Mouse (Mus musculus): ENCODE data around the gene Etnk2. TPM values are rescaled to one million over a fixed set of nuclear protein-coding genes. Genes with fewer than 3 reads are reported as not detected.
"Not testable (repeated sequence)": the region's sequence is repeated elsewhere in the genome, so short reads cannot be mapped to it uniquely, and the experiment has no call there.

The Etnk2 gene
- total RNA-seq (2021) = under 1 TPM; 0.42 to 0.60 TPM
- long read RNA-seq, experiment 1 = 0 reads
- long read RNA-seq, experiment 2, partial matches to known transcripts = 0 of 2 reads
- long read RNA-seq, experiment 2, other reads (novel, unspliced or antisense) = 2 of 2 reads

DNA sequence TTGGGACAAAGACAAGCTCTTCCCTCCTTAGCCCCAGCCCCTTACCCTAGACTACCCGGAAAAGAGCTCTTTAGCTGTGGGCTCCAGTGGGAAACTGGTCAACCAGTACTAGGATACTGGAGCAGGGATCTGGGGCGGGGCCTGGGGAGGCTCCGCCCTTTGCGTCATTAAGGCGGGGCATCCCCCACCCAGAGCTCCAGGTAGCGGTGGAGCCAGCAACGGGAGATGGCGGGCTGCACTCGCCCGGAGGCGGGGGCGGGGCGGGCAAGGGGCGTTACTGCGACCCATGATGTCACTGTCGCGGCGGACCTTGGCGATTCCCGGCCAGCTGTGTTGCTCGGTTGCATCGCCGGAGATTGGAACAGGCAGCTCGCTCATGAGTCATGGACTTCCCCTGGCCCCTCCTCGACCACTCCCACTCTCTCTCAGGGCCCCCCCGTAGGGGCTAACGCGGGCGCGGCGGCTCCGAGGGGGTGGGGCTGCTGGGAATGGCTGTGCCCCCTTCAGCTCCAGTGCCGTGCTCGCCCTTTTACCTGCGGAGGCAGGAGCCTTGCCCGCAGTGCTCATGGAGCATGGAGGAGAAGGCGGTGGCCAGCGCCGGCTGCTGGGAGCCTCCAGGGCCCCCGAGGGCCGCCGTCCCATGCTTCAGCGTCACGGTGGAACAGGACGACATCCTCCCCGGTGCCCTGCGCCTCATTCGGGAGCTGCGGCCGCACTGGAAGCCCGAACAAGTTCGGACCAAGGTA lies at the start of gene Etnk2:
Gene Etnk2 (plus strand): TSS at position 297 of the 746 bp plus-strand sequence.
- DNase-seq (ENCODE audit: low spot score in 2 of 2) = peak; percentile 52 to 55

DNA sequence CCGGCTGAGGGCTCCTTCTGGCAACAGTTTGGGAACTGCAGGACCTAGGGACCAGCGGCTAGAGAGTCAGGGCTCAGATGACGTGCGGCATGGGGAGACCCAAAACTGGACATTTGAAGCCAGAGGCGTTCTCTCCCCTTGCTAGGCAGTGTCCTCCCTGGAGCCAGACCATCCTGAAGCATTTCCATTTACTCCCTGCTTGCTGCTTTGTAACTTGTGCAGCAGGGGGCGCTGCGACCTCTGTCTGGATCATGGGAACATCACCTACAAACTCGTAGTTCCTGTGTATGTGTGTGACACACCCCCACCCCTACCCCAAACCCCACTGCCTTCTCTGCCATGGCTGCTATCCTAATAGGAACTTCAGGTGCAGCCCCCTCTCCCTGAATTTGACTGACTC lies 49.0 kb upstream of the Etnk2 start:
- peak in 1 of 2 experiments; percentile 38 for DNase-seq (ENCODE audit: low spot score in 2 of 2)

DNA sequence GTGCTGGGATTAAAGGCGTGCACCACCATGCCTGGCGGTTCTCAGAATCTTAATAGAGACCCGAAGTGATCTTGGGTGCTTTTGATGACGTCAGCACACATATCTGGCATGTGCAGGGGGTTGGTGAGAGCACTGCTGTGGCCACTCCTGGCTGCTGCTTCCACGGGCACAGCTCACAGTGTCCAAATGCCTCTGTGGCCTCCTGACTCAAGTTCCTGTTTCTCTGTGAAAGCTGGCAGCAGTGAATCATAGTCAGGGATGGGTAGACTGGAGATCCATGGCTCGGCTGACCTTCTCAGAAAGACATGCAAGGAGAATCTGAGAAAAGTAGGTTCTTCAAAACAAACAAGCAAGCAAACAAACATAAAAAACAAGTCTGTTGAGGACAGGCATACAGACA lies 47.6 kb upstream of the Etnk2 start:
- no peak for DNase-seq (ENCODE audit: low spot score in 2 of 2)

DNA sequence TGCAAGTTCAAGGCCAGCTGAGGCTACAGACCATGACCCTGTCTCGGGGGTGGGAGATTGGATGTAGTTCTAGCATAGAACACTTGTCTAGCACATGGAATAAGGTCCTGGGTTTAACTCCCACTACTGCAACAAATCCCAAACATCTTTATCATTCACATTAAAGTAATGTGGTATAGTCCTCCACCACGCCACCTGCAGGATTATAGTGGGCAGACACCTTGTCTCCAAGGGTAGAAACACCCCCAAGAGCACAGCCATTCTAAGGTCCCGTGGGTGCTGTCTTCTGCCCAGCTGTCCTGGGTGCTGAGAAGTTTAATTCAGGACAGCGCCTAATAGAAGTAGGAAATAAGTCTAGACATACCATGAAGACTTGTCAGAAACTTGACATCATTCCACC lies 46.8 kb upstream of the Etnk2 start:
- DNase-seq (ENCODE audit: low spot score in 2 of 2) = no peak

DNA sequence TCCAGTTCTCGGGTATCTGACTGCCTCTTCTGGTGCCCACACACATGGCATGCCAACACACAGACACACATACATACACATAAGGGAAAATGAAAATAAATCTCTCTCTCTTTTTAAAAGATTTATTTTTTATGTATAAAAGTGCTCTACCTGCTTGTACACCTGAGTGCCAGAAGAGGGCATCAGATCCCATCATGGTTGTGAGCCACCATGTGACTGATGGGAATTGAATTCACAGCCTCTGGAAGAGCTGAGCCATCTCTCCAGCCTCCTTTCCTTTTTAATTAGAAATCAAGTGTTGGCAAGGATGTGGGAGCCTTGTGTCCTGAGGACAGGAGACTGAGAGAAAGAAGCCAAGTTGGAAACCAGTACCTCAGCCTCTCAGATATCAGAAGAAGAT lies 46.2 kb upstream of the Etnk2 start:
- no peak for DNase-seq (ENCODE audit: low spot score in 2 of 2)

GRCm38 (mm10) chr1:133321267-133321925 lies 42.0 kb upstream of the Etnk2 start, which contains the start of gene Kiss1:
Gene Kiss1, plus strand, starts transcription at chr1:133321875.
- DNase-seq (ENCODE audit: low spot score in 2 of 2) = no peak

DNA sequence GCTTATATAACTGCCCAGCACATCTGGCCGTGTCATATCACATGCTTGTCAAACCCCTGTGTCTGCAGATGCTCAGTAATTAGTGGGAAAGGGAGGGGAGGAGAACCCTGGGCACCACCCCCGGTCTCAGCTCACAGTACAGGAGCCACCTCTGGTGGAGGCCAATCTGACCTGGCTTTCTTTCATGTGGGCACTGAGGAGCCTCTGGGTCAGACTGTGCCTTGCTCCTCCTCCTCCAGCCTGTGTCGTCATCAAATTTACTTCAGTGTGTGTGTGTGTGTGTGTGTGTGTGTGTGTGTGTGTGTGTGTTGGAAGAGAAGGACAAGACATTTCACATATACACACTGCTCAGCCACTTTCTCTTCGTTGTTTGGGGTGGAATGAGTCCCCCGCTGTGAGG lies 40.0 kb upstream of the Etnk2 start:
- no peak for DNase-seq (ENCODE audit: low spot score in 2 of 2)

GRCm38 (mm10) chr1:133325951-133326350 lies 37.4 kb upstream of the Etnk2 start:
- no peak for DNase-seq (ENCODE audit: low spot score in 2 of 2)

DNA sequence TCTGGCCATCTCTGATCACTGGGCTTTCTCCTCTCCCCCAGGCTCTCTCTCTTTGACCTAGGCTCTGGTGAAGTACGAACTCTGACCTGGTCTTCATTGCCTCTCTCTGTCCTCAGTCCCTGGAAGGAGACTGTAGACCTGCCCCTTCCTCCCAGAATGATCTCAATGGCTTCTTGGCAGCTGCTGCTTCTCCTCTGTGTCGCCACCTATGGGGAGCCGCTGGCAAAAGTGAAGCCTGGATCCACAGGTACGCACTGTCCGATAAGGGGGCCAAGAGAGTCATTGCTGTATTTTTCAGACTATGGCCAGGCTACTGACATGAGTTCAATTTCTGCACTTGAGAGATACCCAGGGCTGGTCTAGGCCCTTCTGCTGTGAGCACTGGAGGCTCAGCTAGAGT lies 36.3 kb upstream of the Etnk2 start:
- DNase-seq (ENCODE audit: low spot score in 2 of 2) = no peak

GRCm38 (mm10) chr1:133328299-133328795 lies 35.0 kb upstream of the Etnk2 start:
- DNase-seq (ENCODE audit: low spot score in 2 of 2) = no peak

DNA sequence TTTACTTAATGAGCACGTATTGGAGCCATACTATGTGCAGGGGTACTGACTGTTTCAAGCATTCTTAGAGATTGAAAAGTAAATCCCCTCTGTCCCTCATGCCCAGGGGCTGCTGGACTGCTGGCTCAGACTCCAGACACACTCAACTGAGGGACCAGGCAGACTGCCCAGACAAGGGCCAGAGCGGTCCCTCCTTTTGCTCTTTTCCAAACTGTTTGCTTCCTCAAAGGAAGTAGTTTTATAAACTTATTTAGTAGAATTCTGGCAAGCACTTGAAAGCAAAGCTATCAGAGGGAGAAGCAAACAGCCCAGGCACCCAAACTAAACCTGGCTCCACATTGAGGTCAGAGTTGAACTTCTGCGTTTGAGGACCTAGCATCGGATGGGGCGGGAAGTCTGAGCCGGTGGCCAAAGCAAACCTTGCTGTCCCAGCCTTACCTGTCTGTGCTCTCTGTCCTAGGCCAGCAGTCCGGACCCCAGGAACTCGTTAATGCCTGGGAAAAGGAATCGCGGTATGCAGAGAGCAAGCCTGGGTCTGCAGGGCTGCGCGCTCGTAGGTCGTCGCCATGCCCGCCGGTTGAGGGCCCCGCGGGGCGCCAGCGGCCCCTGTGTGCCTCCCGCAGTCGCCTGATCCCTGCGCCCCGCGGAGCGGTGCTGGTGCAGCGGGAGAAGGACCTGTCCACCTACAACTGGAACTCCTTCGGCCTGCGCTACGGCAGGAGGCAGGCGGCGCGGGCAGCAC lies 34.3 kb upstream of the Etnk2 start:
- no peak for DNase-seq (ENCODE audit: low spot score in 2 of 2)

DNA sequence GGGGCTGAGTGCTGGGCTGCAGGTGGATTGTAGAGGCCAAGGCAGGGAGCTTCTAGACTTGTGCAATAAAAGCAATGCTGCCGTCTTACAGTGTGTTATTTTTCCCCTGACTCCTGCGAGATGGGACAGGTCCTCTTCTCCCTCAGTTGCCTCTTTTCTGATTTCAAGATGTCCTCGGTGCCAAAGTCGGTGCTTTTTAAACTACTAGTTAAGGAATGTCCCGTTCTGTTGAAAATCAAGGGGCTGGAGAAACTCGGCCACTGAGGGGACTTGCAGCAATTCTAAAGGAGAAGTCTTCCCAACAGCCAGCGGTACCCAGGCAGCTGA lies 33.8 kb upstream of the Etnk2 start:
- no peak for DNase-seq (ENCODE audit: low spot score in 2 of 2)

GRCm38 (mm10) chr1:133331142-133331541 lies 32.2 kb upstream of the Etnk2 start:
- no peak for DNase-seq (ENCODE audit: low spot score in 2 of 2)

- DNase-seq (ENCODE audit: low spot score in 2 of 2) = no peak
These were observed 30.5 kb upstream of the Etnk2 start for GRCm38 (mm10) chr1:133332656-133333430.

DNA sequence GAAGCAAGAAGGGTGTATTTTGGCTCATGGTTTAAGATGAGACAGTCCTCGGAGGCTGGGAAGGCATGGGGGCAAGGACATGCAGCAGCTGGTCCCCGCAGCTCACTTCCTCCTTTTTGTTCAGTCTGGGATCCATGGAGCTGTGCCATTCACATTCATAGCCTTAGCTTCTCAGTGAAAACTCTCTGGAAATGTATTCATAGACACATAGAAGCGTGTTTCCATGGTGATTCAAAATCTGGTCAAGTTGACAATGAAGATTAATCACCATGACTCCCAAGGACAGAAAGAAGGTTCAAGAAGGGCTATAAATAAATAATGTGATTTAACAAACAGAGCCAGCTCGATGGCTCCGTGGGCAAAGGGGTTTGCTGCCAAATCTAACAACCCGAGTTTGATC lies 29.4 kb upstream of the Etnk2 start:
- DNase-seq (ENCODE audit: low spot score in 2 of 2) = no peak

DNA sequence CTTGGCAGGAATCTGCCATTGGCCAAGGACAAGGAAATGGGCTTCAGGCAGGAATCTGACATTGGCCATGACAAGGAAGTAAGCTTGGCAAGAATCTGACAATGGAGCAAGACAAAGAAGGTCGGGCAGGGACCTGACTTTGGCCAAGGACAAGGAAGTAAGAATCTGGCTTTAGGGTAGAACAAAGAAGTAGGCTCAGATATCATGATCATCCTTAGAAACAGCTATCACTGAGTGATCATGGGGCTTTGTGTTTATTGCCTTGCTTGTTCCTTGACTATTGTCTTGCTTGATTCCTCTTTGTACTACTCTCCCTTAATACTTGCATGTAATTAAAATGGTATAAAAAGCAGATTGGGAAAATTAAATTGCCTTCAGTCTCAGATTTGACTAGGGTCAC lies 23.0 kb upstream of the Etnk2 start:
- not testable (repeated sequence) for DNase-seq (ENCODE audit: low spot score in 2 of 2)

DNA sequence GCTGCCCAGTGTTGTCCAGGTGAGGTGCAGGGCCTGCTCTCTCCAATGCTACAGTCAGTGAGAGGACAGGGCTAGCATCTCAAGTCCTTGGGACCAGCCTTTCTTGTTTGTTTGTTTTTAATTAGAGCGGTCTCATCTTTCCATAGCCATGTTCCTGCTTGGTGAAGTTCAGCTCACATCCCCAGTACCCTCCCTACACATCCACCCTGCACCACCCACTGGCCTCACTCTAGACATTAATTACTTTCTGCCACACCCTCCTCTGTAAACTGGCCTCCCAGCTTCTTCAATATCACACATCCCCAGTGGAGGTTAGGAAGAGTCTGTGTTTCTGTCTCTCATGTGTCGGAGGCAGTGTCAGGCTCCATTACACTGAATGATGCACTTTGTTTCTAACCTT lies 19.0 kb upstream of the Etnk2 start:
- no peak for DNase-seq (ENCODE audit: low spot score in 2 of 2)

- peak in 1 of 2 experiments; percentile 23 for DNase-seq (ENCODE audit: low spot score in 2 of 2)
These were observed 16.8 kb upstream of the Etnk2 start for GRCm38 (mm10) chr1:133346531-133346930.

- DNase-seq (ENCODE audit: low spot score in 2 of 2) = no peak
These were observed 16.1 kb upstream of the Etnk2 start for GRCm38 (mm10) chr1:133347226-133347625.

DNA sequence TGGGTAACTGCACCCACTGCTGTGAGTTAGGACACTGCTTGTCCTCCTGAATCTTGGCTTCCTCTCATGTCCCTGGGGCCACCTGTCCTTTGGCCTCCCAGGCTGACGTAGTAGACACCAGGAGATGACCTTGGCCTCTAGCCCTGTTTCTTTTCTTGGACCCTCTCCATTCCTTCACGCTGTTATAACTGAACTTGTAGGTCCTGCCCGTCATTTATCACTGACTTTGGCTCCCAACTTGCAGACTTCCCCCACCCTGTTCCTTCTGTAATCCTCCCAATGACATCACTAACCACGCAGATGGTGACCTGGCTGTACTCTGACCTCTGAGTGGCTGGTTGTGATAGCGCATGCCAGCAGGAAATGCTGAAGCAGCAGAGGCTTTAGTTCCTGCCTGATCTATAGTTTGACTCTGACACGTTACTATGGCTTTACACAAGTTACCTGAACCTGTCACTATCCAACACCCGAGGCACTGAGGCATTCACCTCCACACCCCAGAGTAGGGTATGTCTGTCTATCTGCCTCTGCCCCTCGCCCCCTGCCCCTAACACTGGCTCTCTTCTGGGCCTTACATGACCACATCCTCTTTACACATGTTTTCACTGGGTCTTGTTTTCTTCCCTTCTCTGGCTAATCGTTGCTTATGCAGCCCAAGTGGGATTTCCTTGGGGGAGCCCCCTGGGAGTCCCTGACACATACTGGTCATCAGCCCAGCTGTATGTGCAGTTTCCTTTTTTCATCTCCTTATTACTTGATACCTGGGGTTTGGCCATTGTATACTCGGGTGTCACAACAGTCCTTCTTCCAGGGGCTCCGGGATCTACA lies 15.5 kb upstream of the Etnk2 start:
- peak in 1 of 2 experiments; percentile 7 for DNase-seq (ENCODE audit: low spot score in 2 of 2)

Data from gastrocnemius, postnatal 4 days (tissue).